19 mouse cellular contexts compared by ENCODE assay signal in the genomic region with DNA sequence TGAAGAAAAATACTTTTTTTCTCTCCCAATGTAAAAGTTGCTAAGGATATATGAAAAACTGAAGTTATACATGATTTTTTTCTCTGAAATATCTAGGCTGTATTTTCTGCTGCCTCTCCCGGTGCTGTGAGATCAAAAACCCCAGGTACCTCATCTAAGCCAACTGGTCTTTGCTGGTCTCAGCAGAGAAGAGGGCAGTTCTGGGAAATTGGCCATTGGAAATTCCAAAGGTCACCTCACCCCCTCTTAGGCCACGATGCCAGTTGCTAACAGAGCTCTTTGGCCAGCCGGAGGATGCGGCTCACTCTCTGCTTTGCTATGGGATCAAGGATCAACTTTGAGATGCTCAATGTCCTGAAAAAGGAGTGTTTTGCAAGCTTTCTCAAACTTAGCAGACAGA.
DNase-seq lines count a peak whose midpoint lies in the region; ATAC-seq and TF ChIP-seq lines count a peak whose summit lies in the region.
"Had no signal": no experiment of that assay in that cellular context is flagged by ENCODE, and none has a peak within 500 bp of the region (broad histone marks: within the 10 kb centered on the region; RNA-seq: fewer than 3 reads in every experiment).

No protein-coding gene starts in this region.

- TF ChIP-seq POLR2A in liver, adult 2 months (IDR thresholded peaks at IDR 0.05; ENCODE audit: extremely low read depth, insufficient read depth, low read length) = no peak

- WGBS in liver, adult 2 months = 31% methylated on average over 4 of the region's 4 CpGs
- 71% methylated on average over 4 of the region's 4 CpGs for WGBS in liver, postnatal 0 days (ENCODE audit: insufficient replicate concordance)
- WGBS in forebrain, embryonic 16.5 days = 89% methylated on average over 4 of the region's 4 CpGs
- 79% methylated on average over 4 of the region's 4 CpGs for WGBS in intestine, embryonic 15.5 days

- H3K27me3 ChIP-seq in liver, adult 2 months (ENCODE audit: control insufficient read depth, insufficient read depth, low read length) = no peaks in the 10 kb centered on the region
- no peaks in the 10 kb centered on the region for H3K27me3 ChIP-seq in liver, postnatal 0 days (ENCODE audit: insufficient read depth, low read length)
- H3K27me3 ChIP-seq in forebrain, embryonic 16.5 days (replicated peaks; ENCODE audit: control insufficient read depth, insufficient read depth, low read length) = no peaks in the 10 kb centered on the region
- no peaks in the 10 kb centered on the region for H3K27me3 ChIP-seq in intestine, embryonic 15.5 days (replicated peaks)
- H3K27me3 ChIP-seq: forebrain, embryonic 13.5 days; midbrain, embryonic 13.5 days had no signal

- no peak overlapping the region for H3K9ac ChIP-seq in liver, adult 2 months (ENCODE audit: low read depth, low read length)
- H3K9ac ChIP-seq in liver, postnatal 0 days (replicated peaks) = no peak overlapping the region
- H3K9ac ChIP-seq in forebrain, embryonic 16.5 days (replicated peaks; ENCODE audit: low read depth, low read length) = no peak overlapping the region
- no peak overlapping the region for H3K9ac ChIP-seq in intestine, embryonic 15.5 days
- H3K9ac ChIP-seq: forebrain, embryonic 13.5 days; midbrain, embryonic 13.5 days had no signal

- DNase-seq in gastrocnemius, adult 18-20 months (ENCODE audit: low spot score) = peak; percentile 38
- DNase-seq in gastrocnemius, postnatal 4 days (ENCODE audit: low spot score in 2 of 2) = no peak
- peak; percentile 9 for DNase-seq in liver, adult 2 months (ENCODE audit: extremely low read depth, low read depth, low spot score)
- DNase-seq in liver, postnatal 0 days = no peak
- DNase-seq in kidney, postnatal 25 days = peak; percentile 68 to 82
- DNase-seq: adrenal gland, postnatal 36 days; cerebellum, adult 11 months; liver; lung, postnatal 14 days had no signal

- TF ChIP-seq CTCF in liver, adult 2 months (IDR thresholded peaks at IDR 0.05; ENCODE audit: low read depth, low read length) = no peak
- no peak for TF ChIP-seq CTCF in liver, postnatal 0 days (IDR thresholded peaks at IDR 0.05; ENCODE audit: low read depth)

- H3K36me3 ChIP-seq in liver, adult 2 months (ENCODE audit: control insufficient read depth, insufficient read depth, low read length) = no peaks in the 10 kb centered on the region
- no peaks in the 10 kb centered on the region for H3K36me3 ChIP-seq in liver, postnatal 0 days (replicated peaks; ENCODE audit: insufficient read depth, low read length)
- H3K36me3 ChIP-seq in forebrain, embryonic 16.5 days (ENCODE audit: control insufficient read depth, insufficient read depth) = no peaks in the 10 kb centered on the region
- no peaks in the 10 kb centered on the region for H3K36me3 ChIP-seq in intestine, embryonic 15.5 days
- H3K36me3 ChIP-seq: hindbrain, embryonic 10.5 days; limb, embryonic 10.5 days; midbrain, embryonic 13.5 days had no signal

- ATAC-seq in liver, postnatal 0 days = no peak
- ATAC-seq in forebrain, embryonic 16.5 days = no peak
- no peak for ATAC-seq in intestine, embryonic 15.5 days
- ATAC-seq: forebrain, embryonic 13.5 days; hindbrain, embryonic 16.5 days; intestine, embryonic 16.5 days; midbrain, embryonic 13.5 days had no signal

- H3K4me2 ChIP-seq in liver, postnatal 0 days (ENCODE audit: low read depth, low read length) = no peak overlapping the region
- no peak overlapping the region for H3K4me2 ChIP-seq in forebrain, embryonic 16.5 days (ENCODE audit: low read length)
- H3K4me2 ChIP-seq in intestine, embryonic 15.5 days (replicated peaks) = no peak overlapping the region
- H3K4me2 ChIP-seq: forebrain, embryonic 13.5 days; heart, embryonic 11.5 days; midbrain, embryonic 13.5 days had no signal

- no peaks in the 10 kb centered on the region for H3K9me3 ChIP-seq in liver, postnatal 0 days (ENCODE audit: low read length)
- H3K9me3 ChIP-seq in forebrain, embryonic 16.5 days (ENCODE audit: control insufficient read depth, low read length) = no peaks in the 10 kb centered on the region
- no peaks in the 10 kb centered on the region for H3K9me3 ChIP-seq in intestine, embryonic 15.5 days
- H3K9me3 ChIP-seq: forebrain, embryonic 13.5 days; hindbrain, embryonic 10.5 days; limb, embryonic 10.5 days; midbrain, embryonic 13.5 days had no signal

- H3K79me2 ChIP-seq in liver, adult 2 months (ENCODE audit: control insufficient read depth, insufficient read depth, low read length) = no peaks in the 10 kb centered on the region

- no peak overlapping the region for H3K4me3 ChIP-seq in liver, adult 2 months (ENCODE audit: insufficient read depth, low read depth, low read length)
- no peak overlapping the region for H3K4me3 ChIP-seq in liver, postnatal 0 days (ENCODE audit: low read depth, low read length)
- no peak overlapping the region for H3K4me3 ChIP-seq in forebrain, embryonic 16.5 days (replicated peaks; ENCODE audit: low read length)
- H3K4me3 ChIP-seq in intestine, embryonic 15.5 days (replicated peaks) = no peak overlapping the region
- H3K4me3 ChIP-seq: forebrain, embryonic 13.5 days; hindbrain, embryonic 10.5 days; layer of hippocampus, adult 2 months; limb, embryonic 10.5 days; midbrain, embryonic 13.5 days had no signal

- H3K4me1 ChIP-seq in liver, adult 2 months (ENCODE audit: control insufficient read depth, insufficient read depth, low read length) = no peaks in the 10 kb centered on the region
- H3K4me1 ChIP-seq in liver, postnatal 0 days (ENCODE audit: insufficient read depth) = no peaks in the 10 kb centered on the region
- no peaks in the 10 kb centered on the region for H3K4me1 ChIP-seq in forebrain, embryonic 16.5 days (replicated peaks; ENCODE audit: control insufficient read depth, insufficient read depth, low read length)
- H3K4me1 ChIP-seq in intestine, embryonic 15.5 days (replicated peaks) = no peaks in the 10 kb centered on the region
- H3K4me1 ChIP-seq: forebrain, embryonic 13.5 days; hindbrain, embryonic 10.5 days; midbrain, embryonic 13.5 days had no signal

- H3K27ac ChIP-seq in liver, adult 2 months (replicated peaks; ENCODE audit: insufficient read depth, low read depth, low read length) = no peak overlapping the region
- no peak overlapping the region for H3K27ac ChIP-seq in liver, postnatal 0 days (ENCODE audit: low read depth)
- no peak overlapping the region for H3K27ac ChIP-seq in forebrain, embryonic 16.5 days (ENCODE audit: low read length)
- no peak overlapping the region for H3K27ac ChIP-seq in intestine, embryonic 15.5 days
- H3K27ac ChIP-seq: forebrain, embryonic 13.5 days; hindbrain, embryonic 10.5 days; layer of hippocampus, adult 2 months; limb, embryonic 10.5 days; midbrain, embryonic 13.5 days had no signal

- no peak for TF ChIP-seq EP300 in liver, postnatal 0 days (IDR thresholded peaks at IDR 0.05; ENCODE audit: low read depth)

Comparison
In these comparisons a context has a peak if more than half of its experiments do, and no peak if none do; other contexts are left out.
1. DNase-seq: peak in gastrocnemius, adult 18-20 months (single experiment), liver, adult 2 months (single experiment) and kidney, postnatal 25 days (2 of 2); none in gastrocnemius, postnatal 4 days (0 of 2) and liver, postnatal 0 days (single experiment).